Mouse (Mus musculus) gastrocnemius, postnatal 4 days (tissue): ENCODE results near the gene Gpd1. TPM values are rescaled to one million over a fixed set of nuclear protein-coding genes. Genes with fewer than 3 reads are reported as not detected.
A peak's percentile ranks its signal among the peaks of the same experiment; 100 is the strongest.
"Not testable (repeated sequence)": the region's sequence is repeated elsewhere in the genome, so short reads cannot be mapped to it uniquely, and the experiment has no call there.

Experiments
- DNase-seq, 2 experiments: peaks; one replicate each; pipeline ENCODE4 v3.0.0; 2021 to 2022; ENCODE audit warnings: low spot score in 2 of 2, mixed read lengths in 2 of 2
- total RNA-seq, 2 experiments: library from RNA; stranded (reverse); gene quantifications; 2 replicates each; pipeline ENCODE4 v1.2.3; 2021

The Gpd1 gene
- total RNA-seq, 2 experiments from 2014 or later: 201 to 212 TPM

GRCm38 (mm10) chr15:99700219-99701106 is 16.9 kb upstream of the Gpd1 start:
- no peak for DNase-seq

GRCm38 (mm10) chr15:99701640-99701998 is 15.7 kb upstream of the Gpd1 start:
- DNase-seq: not testable (repeated sequence)

- DNase-seq: peak; percentile 86 to 94
Observed at GRCm38 (mm10) chr15:99701999-99702900, 15.1 kb upstream of the Gpd1 start, which contains the start of gene Smarcd1. TSS of gene Smarcd1 (plus strand) at chr15:99702129.

- no peak for DNase-seq
Observed at GRCm38 (mm10) chr15:99703104-99703503, 14.2 kb upstream of the Gpd1 start.

- no peak for DNase-seq
Observed at GRCm38 (mm10) chr15:99703676-99704040, 13.7 kb upstream of the Gpd1 start.

GRCm38 (mm10) chr15:99704041-99704681 is 13.2 kb upstream of the Gpd1 start:
- no peak for DNase-seq

GRCm38 (mm10) chr15:99704881-99705280 is 12.4 kb upstream of the Gpd1 start:
- DNase-seq: no peak

- peak in 1 of 2 experiments; percentile 57 for DNase-seq
Observed at GRCm38 (mm10) chr15:99705440-99706048, 11.8 kb upstream of the Gpd1 start, which contains the start of gene Gm17349. TSS of gene Gm17349 (minus strand) at chr15:99705490.

- DNase-seq: no peak
Observed at GRCm38 (mm10) chr15:99708176-99708575, 9.1 kb upstream of the Gpd1 start.

GRCm38 (mm10) chr15:99710221-99711190 is 6.8 kb upstream of the Gpd1 start:
- no peak for DNase-seq

GRCm38 (mm10) chr15:99711491-99711890 is 5.8 kb upstream of the Gpd1 start:
- DNase-seq: no peak

- DNase-seq: no peak
Observed at GRCm38 (mm10) chr15:99712666-99713559, 4.4 kb upstream of the Gpd1 start.

- no peak for DNase-seq
Observed at GRCm38 (mm10) chr15:99713569-99713968, 3.7 kb upstream of the Gpd1 start.

GRCm38 (mm10) chr15:99714206-99714605 is 3.1 kb upstream of the Gpd1 start:
- no peak for DNase-seq

- peak in 1 of 2 experiments; percentile 73 for DNase-seq
Observed at GRCm38 (mm10) chr15:99714858-99715257, 2.5 kb upstream of the Gpd1 start.

- DNase-seq: no peak
Observed at GRCm38 (mm10) chr15:99715361-99715865, 1.9 kb upstream of the Gpd1 start.

GRCm38 (mm10) chr15:99715982-99716746 is 1.2 kb upstream of the Gpd1 start:
- no peak for DNase-seq

GRCm38 (mm10) chr15:99716814-99717213 is 501 bp upstream of the Gpd1 start:
- no peak for DNase-seq
